Comparison of ENCODE assay signal across 8 mouse cellular contexts in genomic region chr11:107131749-107132421, GRCm38 (mm10). TPM values are rescaled to one million over a fixed set of nuclear protein-coding genes. Genes with fewer than 3 reads are reported as not detected.
DNase-seq lines count a peak whose midpoint lies in the region; ATAC-seq lines count a peak whose summit lies in the region.

Bptf (minus strand) TSS chr11:107132127.

- peak; percentile 92 to 95 for DNase-seq in adrenal gland, adult 18-20 months (ENCODE audit: low spot score in 2 of 2)
- DNase-seq in embryo, embryonic 10 days (ENCODE audit: low spot score), result peak; percentile 93
- peak; percentile 94 for DNase-seq in gastrocnemius, postnatal 10 days
- peak; percentile 94 for DNase-seq in induced T-regulatory cell, adult 2 months (ENCODE audit: low read depth)
- peak; percentile 82 to 94 for DNase-seq in left cerebral cortex, postnatal 10 days (ENCODE audit: extremely low spot score in 1 of 2, low spot score in 2 of 2)
- DNase-seq in right cerebral cortex, postnatal 10 days (ENCODE audit: low spot score in 2 of 2), result peak; percentile 93
- peak; percentile 89 for DNase-seq in urinary bladder, postnatal 14 days (ENCODE audit: low spot score)

- intact Hi-C loops in left cerebral cortex, postnatal 10 days (cut with DNase I), result no loop called here

- peak; percentile 86 for ATAC-seq in megakaryocyte progenitor cell, adult 5-6 weeks (replicated peaks; ENCODE audit: poor library complexity)

RNA-seq across cellular contexts. Expression of gene Bptf, which starts in this region (rescaled TPM):
- total RNA-seq in adrenal gland, adult 18-20 months (2021), result 10 to 100 TPM; 34.2 to 37.6 TPM
- 10 to 100 TPM; 25.5 to 35.1 TPM for total RNA-seq in gastrocnemius, postnatal 10 days (2021)
- 10 to 100 TPM; 59.7 to 60.3 TPM for total RNA-seq in left cerebral cortex, postnatal 10 days (2021)
- 58.9 and 63.3 TPM in 2 replicates for total RNA-seq in megakaryocyte progenitor cell, adult 5-6 weeks (2015)
- total RNA-seq in megakaryocyte progenitor cell, adult 5-6 weeks (2017), result 36.5 and 43.6 TPM in 2 replicates

Comparison
In these comparisons a context has a peak if more than half of its experiments do, and no peak if none do; other contexts are left out.
1. Peak in every context shown above with its lines: DNase-seq and ATAC-seq.